Mouse (Mus musculus) c-Kit-positive CD71-positive TER-119-negative erythroid progenitor cells, embryonic 14.5 days (primary cell): Measurements from ENCODE around the gene Cacna1g.

Experiments used
- DNase-seq: peaks from one replicate; pipeline ENCODE4 v3.0.0-alpha.2; 2013; ENCODE audit warnings: low read depth

The Cacna1g gene

DNA sequence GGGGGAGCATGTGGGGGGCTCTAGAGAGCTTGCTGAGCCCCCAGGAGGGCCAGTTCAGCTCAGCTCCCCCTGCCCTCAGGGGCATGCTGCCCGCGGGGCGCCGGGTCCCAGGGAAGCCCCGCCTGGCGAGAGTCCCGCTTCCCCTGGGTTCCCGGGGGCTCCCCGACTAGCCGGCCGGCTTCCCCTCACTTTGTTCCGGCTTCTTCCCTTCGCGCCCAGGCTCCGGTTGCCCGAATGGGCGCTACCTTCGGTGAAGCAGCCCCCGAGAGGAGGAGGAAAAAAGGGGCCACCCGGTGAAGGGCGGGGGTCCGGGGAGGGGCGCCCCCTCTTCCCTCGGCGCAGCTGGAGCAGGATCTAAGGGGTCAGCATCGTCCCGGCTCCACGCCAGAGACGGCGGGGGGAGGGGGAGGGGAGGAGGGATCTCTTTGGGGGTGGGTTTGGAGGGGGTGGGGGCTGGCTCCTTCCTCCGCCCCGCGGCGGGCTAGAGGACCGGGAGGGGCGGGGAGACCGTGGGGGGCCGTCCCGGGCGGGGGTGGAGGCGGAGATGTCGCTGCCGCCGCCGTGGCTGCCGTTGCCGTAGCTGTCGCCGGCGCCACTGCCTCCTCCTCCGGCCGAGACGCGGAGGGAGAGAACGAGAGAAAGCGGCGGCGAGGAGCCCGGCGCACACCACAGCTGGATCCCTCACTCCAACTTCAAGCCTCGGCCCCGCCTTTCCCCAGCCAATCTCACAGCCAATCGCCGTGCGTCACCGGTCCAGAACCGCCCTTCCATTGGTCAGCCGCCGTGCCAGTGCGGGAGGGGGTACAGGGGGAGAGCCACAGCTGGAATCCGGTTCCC is at the start of gene Cacna1g:
Gene Cacna1g (minus strand): TSS at position 492 of the 837 bp plus-strand sequence.
- peak; percentile 45 for DNase-seq

- DNase-seq = peak; percentile 19
Measured at GRCm38 (mm10) chr11:94521219-94521843, 47.3 kb upstream of the Cacna1g start, which contains the start of gene Mycbpap. Gene Mycbpap, minus strand, starts transcription at chr11:94521742.

GRCm38 (mm10) chr11:94513452-94513851 is 39.5 kb upstream of the Cacna1g start:
- DNase-seq = no peak

DNA sequence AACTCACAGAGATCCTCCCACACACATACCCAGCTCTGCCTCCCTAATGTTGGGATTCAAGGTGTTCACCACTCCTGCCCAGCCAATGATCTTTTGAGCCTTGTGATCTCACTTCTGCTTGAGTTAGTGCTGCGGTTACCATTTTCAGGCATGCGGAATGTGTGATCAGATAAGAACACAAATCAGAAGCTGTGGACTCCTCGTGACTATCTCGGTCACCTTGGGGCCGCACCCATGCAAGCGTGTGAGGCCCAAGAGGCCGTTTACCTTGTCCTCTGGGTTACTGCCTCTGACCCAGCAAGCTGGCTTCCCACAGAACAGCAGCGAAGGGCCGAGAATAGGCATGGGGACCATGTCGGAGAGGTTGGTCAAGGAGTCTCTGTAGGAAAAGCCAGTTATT is 35.0 kb upstream of the Cacna1g start:
- DNase-seq = no peak

- DNase-seq = no peak
Measured at GRCm38 (mm10) chr11:94501482-94501881, 27.5 kb upstream of the Cacna1g start.

DNA sequence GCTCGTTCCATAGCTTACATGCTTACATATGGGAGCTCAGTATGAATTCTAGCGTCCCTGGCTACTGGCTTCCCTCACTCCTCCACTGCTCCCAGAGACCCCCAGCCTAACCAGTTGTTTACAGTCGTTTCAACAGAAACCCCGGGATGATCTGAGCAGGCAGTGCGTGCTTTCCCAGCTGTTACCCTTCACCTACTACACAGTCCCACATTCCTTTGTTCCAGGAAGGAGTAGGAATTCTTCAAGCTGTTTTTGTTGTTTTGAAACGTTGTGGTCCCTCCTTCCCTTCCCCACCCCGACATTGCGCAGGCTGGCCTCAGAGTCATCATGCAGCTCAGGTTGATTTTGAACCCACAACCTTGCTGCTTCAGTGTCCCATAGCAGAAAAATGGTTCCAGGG is 26.4 kb upstream of the Cacna1g start:
- DNase-seq = no peak

DNA sequence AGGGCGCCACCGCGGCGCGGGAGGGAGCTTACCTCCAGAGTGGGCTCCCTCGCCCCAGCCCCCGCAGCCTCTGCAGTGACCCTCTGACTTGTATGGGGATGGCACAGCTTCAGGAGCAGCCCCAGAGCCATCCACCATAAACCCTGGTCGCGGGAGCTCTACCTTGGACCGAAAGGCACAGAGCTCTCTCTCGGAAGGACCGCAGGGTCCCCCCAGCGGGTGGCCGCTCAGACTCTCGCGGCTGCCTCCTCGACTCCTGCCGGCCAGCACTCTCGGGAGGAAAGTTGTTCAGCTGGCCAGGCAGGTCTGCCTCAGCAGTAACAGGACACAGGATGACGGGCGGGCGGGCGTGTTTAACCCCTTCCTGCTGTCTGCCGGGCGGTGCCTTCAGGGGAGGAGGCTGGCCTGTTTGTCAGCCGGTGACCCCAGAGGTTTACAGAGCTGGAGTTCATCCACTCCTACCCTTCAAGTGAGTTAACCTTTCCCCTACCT is 25.7 kb upstream of the Cacna1g start, which contains the start of gene Epn3:
Gene Epn3 (minus strand): TSS at position 314 of the 492 bp plus-strand sequence.
- DNase-seq = no peak

DNA sequence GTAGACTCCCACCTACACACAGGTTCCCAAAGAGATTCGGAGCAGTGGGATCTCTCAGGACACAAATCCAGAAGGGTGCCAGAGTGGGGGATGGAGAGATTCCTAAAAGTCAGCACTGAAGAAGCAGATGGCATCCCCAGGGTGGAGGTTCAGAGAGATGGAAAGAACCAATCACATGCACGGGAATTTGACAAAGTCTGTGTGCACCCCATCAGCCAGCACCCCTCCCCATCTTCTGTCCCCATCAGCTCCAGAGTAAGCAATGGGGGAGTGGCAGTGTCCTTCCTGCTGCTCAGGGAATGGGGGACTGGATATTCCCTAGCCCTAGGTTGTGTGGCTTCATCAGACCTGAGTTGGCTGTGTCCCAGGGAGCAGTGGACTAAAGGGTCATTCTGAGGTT is 25.0 kb upstream of the Cacna1g start:
- no peak for DNase-seq

- no peak for DNase-seq
Measured at GRCm38 (mm10) chr11:94498093-94498996, 24.3 kb upstream of the Cacna1g start.

- no peak for DNase-seq
Measured at GRCm38 (mm10) chr11:94495415-94495814, 21.4 kb upstream of the Cacna1g start.

- DNase-seq = no peak
Measured at GRCm38 (mm10) chr11:94491749-94492099, 17.7 kb upstream of the Cacna1g start.

DNA sequence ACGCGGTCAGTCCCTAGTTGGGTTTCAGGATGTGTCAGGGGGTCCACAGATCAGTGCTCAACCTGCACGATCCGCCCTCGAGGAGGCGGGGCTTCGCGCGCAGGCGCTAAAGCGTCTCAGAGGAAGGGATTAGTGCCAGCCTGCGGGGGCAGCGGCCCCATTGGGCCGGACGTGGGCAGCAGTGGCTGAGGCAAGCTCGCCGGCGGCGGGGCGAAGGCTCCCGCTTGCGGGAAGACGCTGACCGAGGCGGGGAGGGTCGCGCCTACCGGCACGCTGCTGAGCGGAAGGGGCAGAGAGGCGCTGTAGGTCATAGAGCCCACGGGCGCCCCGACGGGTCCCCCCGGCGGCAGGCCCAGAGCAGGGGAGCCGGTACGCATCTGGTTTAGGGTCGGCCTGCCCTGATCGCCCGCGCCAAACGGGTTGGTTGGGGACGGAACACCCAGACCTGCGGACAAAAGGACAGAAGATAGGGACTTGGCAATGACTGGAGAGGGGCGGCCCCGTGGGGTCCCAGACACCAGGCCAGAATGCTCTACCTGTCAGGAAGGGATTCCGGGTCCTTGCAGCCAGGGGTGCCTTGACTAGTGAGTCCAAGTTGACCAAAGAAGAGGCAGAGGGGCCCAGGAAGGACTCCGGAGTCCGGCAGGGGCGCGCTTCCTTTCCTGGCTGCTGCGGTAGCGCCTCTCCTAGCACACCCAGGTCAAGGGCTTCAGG is 17.2 kb upstream of the Cacna1g start:
- no peak for DNase-seq

DNA sequence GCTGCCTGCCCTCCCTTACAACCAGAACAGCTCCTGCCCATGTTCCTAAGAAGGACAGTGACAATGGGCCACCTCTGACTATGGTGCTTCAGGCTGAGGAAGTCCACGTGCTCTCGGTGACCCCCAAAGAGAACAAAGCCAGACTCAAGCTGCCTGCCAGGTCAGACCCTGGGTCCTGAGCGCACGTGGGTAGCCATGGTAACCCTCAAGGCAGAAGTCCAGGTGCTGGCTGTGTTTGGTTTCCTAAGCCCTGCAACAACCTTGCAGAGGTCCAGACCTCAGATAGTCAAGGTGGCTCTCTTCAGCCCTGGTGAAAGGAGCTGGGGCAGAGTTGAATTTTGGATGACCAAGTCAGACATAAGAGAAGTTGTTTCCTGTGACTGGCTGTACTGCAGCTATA is 15.7 kb upstream of the Cacna1g start:
- DNase-seq = no peak

- no peak for DNase-seq
Measured at GRCm38 (mm10) chr11:94488767-94489533, 15.0 kb upstream of the Cacna1g start.

DNA sequence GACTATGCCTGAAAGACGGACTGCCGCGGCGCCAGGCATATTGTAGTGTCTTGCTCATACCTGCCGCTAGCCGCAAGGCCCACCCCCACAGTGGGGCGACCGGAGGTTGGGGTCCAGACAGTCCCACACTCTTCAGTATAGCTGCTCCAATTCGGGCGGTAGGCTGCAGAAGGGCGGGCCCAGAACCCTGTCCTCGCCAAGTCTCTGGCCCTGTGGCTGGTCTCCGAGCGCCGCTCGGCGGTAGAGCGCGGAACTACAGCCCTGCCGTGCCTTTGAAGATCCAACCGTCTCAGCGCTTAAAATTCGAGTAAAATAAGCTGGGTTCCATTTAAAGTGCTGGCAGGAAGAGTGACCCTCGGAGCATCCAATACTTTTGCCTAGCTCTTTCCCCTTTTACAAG is 12.0 kb upstream of the Cacna1g start, which contains the start of gene Spata20:
Gene Spata20 (minus strand): TSS at position 179 of the 400 bp plus-strand sequence.
- DNase-seq = peak; percentile 44

DNA sequence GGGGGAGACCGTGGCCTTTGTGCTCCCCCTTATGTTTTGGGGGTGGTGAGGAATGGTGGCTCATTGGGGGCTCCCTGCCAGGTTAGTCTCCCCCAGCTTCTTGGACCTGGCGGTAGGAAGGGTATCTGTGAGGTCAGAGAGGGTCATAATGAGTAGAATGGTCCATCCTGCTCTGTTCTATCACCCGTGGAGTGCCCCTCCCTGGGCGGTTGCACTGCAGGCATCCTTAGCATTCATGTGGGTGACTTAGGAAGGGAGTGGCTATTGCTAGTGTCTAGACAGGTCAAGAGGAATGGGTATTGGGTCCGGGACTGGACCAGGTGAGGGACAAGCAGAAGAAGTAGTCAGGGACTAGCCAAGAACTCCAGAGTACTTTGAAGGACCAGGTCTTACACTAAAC is 11.2 kb upstream of the Cacna1g start:
- DNase-seq = no peak

- DNase-seq = no peak
Measured at GRCm38 (mm10) chr11:94484636-94485035, 10.6 kb upstream of the Cacna1g start.

DNA sequence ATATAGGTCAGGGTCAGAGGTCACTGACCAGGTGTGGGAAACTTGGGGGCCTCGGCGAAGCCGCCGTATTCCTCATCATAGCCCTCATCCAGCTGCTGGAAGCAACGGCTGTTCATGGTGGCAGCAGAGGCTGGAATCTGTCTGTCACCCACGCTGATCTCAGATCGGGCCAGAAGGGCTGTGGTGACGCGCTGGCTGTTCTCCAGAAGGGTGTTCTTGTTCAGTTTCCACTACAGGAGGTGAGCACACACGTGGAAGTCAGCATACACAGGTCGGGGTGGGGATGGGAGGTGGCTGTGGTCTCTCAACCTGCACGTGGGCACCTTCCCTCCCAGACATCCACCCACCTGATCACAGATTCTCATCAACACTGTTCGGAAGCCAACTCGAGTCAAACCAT is 9.9 kb upstream of the Cacna1g start:
- no peak for DNase-seq

- no peak for DNase-seq
Measured at GRCm38 (mm10) chr11:94483436-94483835, 9.4 kb upstream of the Cacna1g start.

DNA sequence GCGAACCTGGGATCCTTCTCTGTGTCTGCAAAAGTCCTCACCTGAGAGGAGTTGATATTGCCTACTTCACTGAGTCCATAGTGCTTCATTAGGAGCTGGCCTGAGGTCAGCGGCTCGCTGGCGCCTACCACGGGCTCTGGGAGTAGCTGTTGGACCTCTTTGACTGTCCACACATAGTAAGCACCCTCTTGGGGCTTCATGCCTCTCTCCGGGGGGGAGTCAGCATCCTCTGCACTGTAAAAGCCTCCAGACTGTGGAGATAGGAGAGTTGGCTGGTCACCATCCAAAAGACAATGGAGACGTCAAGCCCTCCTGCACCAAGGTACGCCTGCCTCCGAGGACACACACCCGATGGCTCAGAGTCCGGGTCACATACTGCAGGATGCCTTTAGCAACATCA is 8.7 kb upstream of the Cacna1g start:
- no peak for DNase-seq

DNA sequence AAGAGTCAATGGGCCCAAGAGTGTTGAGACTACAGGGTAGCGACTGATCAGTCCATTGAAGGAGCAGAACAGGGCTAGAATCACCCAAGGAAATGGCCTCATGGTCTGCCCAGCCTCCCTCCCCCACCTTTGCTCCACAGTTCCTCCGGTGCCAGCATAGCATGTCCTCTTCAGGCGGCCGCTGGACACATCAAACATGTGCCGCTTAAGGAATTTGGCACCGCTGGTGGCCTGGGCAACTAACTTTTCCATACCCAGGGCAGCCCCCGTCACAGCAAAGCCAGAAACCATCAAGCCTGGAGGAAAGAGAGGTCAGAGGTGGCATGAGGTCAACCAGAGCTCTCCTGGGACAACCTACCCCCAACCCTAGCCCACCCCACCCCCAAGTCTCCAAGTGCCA is 8.0 kb upstream of the Cacna1g start:
- DNase-seq = no peak
